Mouse (Mus musculus): ENCODE data around the gene Osgep.
A peak's percentile ranks its signal among the peaks of the same experiment; 100 is the strongest.
"Not testable (repeated sequence)": the region's sequence is repeated elsewhere in the genome, so short reads cannot be mapped to it uniquely, and the experiment has no call there.

Gene Osgep

GRCm38 (mm10) chr14:50930754-50931492 is 6.2 kb upstream of the Osgep start, which contains the start of the genes Pip4p1 and Pnp:
Pip4p1 (minus strand) TSS chr14:50930856.
Pnp (plus strand) TSS chr14:50931082.
- peak; percentile 99 to 100 for DNase-seq

GRCm38 (mm10) chr14:50930377-50930753 is 5.7 kb upstream of the Osgep start:
- DNase-seq = peak in 1 of 2 experiments; percentile 85

DNA sequence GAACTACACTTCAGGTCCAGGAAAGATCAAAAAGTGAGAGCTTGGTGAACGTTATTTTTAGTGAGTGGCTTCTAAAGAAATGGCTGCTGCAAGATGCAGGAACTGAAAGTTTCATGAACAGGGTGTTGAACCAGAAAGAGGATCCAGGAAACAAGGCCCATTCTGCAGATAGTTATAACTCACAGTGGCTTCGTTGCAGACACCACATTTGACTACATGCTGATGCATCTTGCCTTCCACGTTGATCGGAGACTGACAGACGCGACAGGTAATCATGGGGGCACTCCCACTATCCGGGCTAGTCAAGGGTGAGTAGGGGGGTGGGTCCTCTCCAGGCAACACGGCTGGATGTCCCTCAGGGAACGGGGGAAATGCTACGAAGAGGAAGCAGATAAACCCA is 5.3 kb upstream of the Osgep start:
- DNase-seq = no peak

DNA sequence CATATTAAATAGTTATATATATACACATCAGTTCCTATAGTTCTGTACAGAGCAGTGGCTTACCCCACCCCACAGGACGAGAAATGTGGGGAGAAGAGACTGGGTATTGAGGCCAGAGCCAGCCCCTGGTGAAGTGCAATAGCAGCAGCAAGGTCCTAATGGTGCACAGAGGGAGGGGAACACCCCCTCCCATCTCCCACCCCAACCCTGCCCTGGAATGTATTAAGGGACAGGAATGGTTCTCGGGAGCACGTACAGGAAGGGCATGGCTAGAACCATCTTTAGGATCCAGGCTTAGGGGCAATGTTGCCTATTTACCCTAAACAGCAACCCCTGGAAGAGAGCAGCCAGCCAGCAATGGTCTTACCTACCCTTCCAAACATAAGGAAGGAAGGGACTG is 2.7 kb upstream of the Osgep start:
- no peak for DNase-seq

- no peak for DNase-seq
Measured at GRCm38 (mm10) chr14:50925111-50925920, 623 bp upstream of the Osgep start.

GRCm38 (mm10) chr14:50923437-50923836 is 1.3 kb downstream of the Osgep start:
- DNase-seq = not testable (repeated sequence)

GRCm38 (mm10) chr14:50911356-50911755 is 13.3 kb downstream of the Osgep start:
- DNase-seq = no peak

DNA sequence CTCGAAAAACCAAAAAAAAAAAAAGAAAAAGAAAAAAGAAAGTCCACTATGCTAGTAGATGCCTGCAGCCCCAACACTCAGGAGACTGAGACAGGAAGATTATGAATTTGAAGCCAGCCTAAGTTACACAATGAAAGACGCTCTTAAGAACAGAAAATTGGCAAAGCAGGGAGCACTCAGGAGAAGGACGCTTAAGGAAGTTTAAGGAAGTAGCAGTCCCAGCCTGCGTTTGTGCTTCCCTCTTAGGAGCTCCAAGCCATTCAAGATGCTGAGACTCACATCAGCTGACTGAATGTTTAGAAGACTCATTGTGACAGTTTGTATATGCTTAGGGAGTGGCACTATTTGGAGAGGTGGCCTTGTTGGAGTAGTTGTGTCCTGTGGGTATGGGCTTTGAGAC is 16.6 kb downstream of the Osgep start:
- no peak for DNase-seq

DNA sequence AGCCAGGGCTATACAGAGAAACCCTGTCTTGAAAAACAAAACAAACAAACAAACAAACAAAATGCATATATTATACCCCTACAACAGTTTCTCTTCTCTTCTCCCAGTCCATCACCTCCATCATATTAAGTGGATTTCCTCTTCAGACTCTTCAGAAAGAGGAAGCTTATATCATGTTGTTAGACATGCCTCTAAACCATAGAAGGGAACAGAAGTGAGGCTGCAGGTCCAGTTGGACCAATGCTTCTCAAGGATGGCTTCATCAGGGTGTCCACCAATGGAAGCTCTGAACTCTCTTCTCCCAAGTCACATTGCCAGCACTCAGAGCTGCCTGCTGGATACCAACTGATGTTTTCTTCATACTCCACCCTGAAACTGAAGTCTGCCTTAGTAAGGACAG is 19.4 kb downstream of the Osgep start:
- not testable (repeated sequence) for DNase-seq

DNA sequence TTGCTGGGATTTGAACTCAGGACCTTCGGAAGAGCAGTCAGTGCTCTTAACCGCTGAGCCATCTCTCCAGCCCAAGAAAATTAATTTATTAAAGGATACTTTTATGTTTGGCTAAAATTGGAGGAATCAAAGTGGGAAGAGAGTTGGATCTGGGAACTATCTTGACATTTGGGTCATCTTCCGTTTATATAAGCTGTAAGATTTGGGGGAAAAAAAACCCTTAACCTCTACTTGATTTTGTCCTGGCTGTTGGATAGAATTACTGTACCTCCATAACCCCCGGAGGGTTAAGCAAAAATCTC is 19.9 kb downstream of the Osgep start:
- no peak for DNase-seq

DNA sequence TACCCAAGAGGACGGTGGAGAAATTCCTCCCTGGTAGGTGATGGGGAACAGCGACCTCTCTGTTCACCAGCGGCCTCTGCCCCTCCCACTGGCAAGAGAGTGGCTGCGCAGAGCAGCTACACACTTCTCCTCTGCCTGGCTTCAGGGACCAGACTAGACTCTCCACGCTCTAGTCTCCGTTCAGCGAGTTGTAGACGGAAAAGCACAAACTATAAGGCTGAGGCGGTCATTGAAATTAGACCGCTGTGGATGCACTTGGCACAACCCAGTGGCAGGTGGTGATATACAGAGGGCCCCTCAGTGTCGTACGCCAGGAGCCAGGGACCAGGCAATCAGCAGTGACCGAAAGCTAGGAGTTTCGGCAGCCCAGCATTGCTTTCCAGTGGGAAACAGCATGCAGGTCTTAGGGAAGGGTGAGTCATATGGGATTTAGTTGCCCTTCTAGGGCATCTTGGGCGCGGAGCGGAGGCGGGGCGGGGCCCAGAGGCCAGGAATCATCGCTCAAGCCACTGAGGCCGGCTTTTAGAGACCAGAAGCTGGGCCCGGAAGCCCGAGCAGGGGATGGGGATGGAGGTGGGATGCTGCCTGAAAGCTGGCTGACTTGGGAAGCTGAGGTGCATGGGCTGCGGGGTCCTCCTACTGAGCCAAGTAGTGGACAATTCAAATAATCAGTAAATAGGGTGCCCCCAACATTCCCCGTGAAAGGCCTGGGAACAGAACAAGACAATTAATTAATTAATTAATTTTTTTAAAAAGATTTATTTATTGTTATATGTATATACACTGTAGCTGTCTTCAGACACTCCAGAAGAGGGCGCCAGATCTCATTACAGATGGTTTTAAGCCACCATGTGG is 20.5 kb downstream of the Osgep start:
- peak; percentile 69 to 81 for DNase-seq

DNA sequence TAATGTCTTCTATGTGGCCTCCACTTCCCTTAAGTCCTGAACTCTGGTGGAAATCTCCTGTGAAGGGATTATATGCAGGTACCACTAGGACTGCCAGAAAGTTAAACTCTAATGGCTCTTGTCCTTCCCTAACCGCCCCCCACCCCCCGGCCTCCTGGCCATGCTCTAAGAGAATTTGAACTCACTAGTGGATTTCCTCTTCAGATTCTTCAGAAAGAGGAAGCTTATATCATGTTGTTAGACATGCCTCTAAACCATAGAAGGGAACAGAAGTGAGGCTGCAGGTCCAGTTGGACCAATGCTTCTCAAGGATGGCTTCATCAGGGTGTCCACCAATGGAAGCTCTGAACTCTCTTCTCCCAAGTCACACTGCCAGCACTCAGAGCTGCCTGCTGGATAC is 26.7 kb downstream of the Osgep start:
- not testable (repeated sequence) for DNase-seq

- DNase-seq = peak; percentile 57 to 64
Measured at GRCm38 (mm10) chr14:50897374-50897765, 27.3 kb downstream of the Osgep start, which contains the start of gene Klhl33. Klhl33 (minus strand) TSS chr14:50897507.

DNA sequence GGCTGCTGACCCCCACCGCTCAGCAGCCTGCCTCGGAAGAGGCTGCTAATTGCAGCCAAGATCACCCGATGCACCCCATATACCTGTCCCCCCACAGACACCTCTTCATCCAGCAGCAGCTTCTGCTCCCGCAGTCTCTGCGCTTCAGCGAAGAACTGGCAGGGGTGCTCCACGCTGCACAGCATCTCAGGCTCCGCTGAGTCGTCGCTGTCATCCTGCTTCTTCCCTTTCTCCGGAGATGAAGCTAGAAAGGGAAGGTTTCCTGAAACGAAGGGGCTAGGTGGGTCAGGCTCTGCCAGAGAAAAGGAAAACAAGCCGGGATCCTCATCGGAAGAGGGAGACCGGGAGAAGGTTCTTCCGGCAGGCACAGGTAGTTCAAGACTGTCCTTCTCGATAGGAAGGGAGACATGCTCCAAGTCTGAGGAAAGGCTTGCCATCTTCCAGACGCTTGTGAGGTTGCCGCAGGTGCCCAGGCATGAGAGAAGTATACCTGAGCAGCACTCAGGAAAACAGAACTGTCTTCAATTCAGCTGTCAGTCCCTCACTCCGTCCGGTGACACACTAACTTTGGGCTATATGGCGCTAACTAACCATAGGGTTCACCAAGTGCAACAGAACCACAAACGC is 27.8 kb downstream of the Osgep start:
- DNase-seq = peak; percentile 73 to 80

- peak; percentile 75 to 83 for DNase-seq
Measured at GRCm38 (mm10) chr14:50895985-50896746, 28.5 kb downstream of the Osgep start.

DNA sequence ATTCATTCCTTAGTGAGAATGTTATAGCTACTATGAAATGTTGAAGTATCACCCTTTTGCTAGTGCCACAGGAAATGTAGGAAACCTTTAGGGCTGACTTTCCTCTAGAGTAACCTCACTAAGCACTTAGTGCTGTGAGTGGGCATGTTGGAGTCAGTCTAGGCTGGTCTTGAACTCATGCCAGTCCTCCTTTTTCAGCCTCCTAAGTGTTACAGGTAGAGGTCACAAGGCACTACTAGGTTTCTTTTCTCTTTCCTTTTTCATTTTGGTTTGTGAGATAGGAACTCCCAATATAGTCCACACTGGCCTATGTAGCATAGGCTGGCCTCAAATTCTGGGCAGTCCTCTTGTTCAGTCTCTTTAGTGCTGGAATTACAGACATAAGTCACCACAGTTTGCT is 29.3 kb downstream of the Osgep start:
- DNase-seq = peak; percentile 9 to 17

DNA sequence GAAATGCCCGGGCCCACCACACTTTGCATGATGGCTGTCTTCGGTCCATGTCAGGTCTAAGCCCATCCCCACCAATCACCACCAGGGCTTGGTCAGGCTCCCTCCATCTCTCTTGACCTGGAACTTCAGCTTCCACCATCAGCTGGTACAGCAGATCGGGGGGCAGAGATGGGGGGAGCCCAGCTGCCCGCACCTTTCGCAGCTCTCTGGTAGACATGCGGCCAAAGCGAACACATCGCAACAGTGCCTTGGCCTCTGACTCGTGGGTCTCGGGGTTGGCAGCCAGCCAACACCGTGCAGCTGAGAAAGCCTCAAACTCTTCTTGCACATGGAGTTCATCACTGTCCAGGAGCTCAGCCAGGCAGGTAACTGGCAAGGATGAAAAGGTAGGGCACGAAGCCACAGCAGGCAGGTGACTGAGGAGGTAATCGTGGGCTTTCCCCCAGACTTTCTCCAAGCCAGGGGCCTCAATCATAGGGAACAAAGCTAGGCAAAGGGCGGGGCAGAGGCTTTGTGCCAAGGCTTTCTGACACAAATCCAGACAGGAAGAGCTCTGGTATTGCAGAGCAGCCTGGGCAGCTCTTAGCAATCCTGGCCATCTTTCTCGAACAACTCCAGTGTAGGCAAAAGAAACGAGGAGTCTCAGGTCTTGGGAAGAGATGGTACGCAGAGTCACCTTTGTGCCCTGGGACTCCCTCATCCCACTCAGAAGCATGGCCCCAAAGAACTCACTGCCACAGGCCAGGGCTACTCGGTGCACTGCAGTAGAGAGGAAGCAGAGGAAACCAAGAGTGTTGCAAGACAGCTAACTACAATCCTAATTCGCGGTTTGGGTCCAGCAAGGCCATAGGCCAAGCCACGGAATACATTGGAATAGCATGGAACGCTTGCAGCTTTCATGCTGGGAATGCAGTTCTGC is 31.9 kb downstream of the Osgep start:
- DNase-seq = peak; percentile 20 to 41

- DNase-seq = no peak
Measured at GRCm38 (mm10) chr14:50892091-50892490, 32.6 kb downstream of the Osgep start.

- no peak for DNase-seq
Measured at GRCm38 (mm10) chr14:50891621-50892020, 33.1 kb downstream of the Osgep start.

DNA sequence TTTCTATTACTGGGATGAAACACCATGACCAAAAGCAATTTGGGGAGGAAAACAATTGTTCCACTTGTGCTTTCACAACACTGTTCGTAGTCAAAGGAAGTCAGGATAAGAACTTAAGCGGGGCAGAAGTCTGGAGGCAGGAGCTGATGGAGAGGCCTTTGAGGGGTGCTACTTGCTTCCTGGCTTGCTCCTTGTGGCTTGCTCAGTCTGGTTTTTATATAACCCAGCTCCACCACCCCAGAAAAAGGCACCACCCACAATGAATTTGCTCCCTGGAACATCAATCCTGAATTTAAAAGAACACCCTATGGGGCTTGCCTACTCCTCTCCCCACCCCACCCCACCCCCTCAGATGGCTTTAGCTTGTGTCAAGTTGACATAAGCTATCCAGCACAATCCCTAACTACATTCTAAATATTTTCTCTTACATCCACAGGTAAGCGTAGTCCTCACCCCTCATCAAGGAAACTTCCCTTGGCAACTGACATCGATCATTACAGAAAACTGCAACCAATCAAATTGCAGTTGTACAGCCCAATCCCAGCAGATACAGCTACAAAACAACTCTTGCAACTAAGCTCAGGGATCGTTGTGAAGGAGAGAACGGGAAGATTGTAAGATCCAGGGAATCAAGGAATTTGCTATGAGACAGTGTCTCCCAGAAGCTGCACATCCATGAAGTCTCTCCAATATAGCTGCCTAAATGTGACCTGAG is 48.3 kb downstream of the Osgep start:
- no peak for DNase-seq
